Mouse (Mus musculus): ENCODE measurements around the gene Sipa1l2. TPM values are rescaled to one million over a fixed set of nuclear protein-coding genes. Genes with fewer than 3 reads are reported as not detected.
A peak's percentile ranks its signal among the peaks of the same experiment; 100 is the strongest.

The Sipa1l2 gene
- polyA plus RNA-seq (2014; fragmentation: Nextera tagmentation; extraction: Ambion mirVana): 6.6 and 7.0 TPM in 2 replicates

DNA sequence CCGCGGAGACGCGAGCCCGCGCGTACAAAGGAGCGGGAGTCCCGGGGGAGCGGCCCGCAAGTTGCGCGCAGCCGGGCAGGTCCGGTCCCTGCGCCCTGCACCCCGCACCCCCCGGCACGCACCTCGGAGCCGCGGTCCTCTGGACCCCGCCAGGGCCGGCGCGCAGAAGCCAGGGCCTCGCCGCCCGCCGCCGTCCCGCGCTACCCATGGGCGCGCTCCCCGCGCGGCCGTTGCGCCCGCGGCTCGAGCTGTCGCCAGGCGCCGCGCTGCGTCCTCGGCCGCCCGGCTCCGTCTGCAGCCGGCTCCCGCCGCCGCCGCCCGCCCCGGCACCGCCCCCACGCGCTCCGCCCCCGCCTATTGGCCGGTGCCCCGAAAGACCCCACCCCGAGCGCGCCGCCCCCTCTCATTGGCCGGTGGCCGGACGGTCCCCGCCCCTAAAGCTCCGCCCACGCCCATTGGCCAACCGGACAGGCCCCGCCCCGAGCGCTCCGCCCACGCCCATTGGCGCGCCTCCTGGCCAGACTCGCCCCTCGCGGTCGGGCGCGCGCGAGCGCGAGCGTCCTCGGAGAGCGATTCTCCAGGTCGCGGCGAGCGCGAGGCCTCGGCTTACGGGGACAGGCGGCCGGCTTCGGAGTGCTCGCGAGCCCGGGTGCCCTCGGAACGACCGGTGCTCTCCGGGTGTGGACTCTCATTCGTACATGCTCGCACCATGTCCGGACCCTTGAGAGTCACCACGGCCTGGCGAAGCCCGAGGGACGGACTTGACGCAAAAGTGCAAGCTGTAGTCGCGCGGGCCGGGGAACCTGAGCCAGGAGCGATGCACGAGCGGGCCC lies at the start of gene Sipa1l2:
TSS of gene Sipa1l2 (minus strand) at position 276 of the 833 bp plus-strand sequence.
- no peaks in the 10 kb centered on the region for H3K9me3 ChIP-seq (ENCODE audit: control insufficient read depth, low read depth, low read length)
- no peaks in the 10 kb centered on the region for H3K27me3 ChIP-seq (ENCODE audit: control insufficient read depth, insufficient read depth, low read length)
- H3K36me3 ChIP-seq (ENCODE audit: control insufficient read depth, insufficient read depth, low read length): no peaks in the 10 kb centered on the region
- H3K4me1 ChIP-seq (ENCODE audit: control insufficient read depth, insufficient read depth, low read length): peaks cover 14% of the 10 kb centered on the region
- H3K4me2 ChIP-seq (replicated peaks; ENCODE audit: low read depth, low read length): peak within 1 kb of the TSS; percentile 96
- peak; percentile 88 for ATAC-seq (ENCODE audit: insufficient number of reproducible peaks, insufficient read depth, low FRiP score, low read depth)
- peak within 1 kb of the TSS; percentile 78; the same call in 1 of the 2 replicates for H3K27ac ChIP-seq (ENCODE audit: low read length)
- peak within 1 kb of the TSS; percentile 72 for H3K4me3 ChIP-seq (ENCODE audit: low read depth, low read length)
- H3K9ac ChIP-seq (replicated peaks; ENCODE audit: low read depth, low read length): peak within 1 kb of the TSS; percentile 68
- WGBS: under 1% methylated on average over 103 of the region's 129 CpGs

DNA sequence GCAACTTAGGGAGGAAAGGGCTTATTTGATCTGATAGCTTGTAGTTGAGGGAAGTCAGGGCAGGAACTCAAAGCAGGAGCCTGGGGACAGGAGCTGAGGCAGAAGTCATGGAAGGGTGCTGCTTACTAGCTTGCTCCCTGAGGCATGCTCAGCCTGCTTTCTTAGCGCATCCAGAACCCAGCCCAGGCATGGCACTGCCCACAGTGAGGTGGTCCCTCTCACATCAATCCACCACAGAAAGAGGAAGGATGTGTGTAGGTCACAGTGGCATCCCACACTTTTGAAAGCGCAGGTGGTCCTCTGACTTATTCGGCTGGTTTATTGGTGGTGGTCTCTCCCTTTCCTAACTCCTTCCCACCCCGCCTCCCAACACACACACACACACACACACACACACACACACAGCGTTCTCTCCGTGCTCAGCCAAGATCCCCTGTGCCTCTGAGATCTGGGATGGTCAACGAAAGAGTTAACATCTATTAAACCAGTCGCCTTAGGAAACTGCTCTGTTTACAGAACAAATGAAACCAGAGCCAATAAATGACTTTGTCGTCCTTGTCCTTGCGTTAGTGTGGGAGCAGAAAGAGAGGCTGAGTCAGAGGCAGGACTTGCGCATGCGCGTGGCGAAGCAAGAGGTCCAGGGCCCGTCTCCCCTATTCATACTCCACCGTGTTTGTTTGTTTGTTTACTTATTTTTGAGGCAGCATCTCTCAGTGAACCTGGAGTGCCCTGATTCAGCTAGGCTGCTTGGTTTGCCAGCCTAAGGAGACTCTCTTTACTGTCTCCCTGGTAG lies 49.1 kb upstream of the Sipa1l2 start:
- Histone ChIP-seq H3K36me3 (ENCODE audit: control insufficient read depth, insufficient read depth, low read length) (no peaks in the 10 kb centered on the region), H3K27me3 (ENCODE audit: control insufficient read depth, insufficient read depth, low read length) (no peaks in the 10 kb centered on the region), H3K4me2 (replicated peaks; ENCODE audit: low read depth, low read length) (0 out of 2 replicates have a peak overlapping the region, but pooled peaks have one; percentile 3), H3K9me3 (ENCODE audit: control insufficient read depth, low read depth, low read length) (no peaks in the 10 kb centered on the region), H3K27ac (ENCODE audit: low read length) (no peak overlapping the region), H3K9ac (replicated peaks; ENCODE audit: low read depth, low read length) (no peak overlapping the region), H3K4me1 (ENCODE audit: control insufficient read depth, insufficient read depth, low read length) (peaks cover 15% of the 10 kb centered on the region), H3K4me3 (ENCODE audit: low read depth, low read length) (no peak overlapping the region)
- ATAC-seq (ENCODE audit: insufficient number of reproducible peaks, insufficient read depth, low FRiP score, low read depth): peak; percentile 43
- 48% methylated on average over 16 of the region's 16 CpGs for WGBS

DNA sequence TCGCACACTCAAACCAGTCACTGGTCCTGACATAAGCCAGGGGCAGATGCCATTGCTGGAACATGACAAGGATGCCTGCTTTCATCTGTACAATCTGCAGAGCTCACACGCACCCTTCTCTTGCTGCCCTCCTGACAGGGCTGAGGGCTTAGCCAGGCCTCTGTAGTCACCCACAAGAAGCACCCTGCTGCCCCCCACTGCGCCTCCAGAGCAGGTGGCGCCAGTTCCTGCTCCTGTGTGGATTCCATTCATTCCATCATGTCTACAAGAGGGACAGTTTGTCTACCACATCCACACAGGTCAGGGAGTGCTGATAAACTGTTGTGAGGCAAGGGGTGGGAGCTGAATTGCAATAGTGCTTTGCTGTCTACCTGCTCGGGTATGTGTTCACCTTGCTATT lies 47.3 kb upstream of the Sipa1l2 start:
- no peaks in the 10 kb centered on the region for H3K27me3 ChIP-seq (ENCODE audit: control insufficient read depth, insufficient read depth, low read length)
- H3K27ac ChIP-seq (ENCODE audit: low read length): no peak overlapping the region

DNA sequence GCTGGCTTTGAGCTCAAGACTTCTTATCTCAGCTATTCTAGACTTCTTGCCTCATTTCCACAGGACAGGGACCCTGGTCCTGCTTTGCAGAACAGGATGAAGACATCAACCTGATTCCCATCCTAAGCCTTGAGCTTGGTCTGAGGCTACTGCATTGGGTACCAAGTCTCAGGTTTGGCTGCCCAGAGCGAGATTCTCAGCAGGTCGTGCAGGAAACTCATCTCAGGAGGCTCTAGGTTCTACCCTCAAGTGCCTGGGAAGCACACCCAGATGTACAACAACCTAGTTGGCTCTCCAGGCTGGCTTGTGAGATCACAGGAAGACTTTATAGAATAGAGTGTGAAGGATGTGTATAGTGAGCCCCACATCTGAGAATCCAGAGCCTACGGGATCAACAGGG lies 46.4 kb upstream of the Sipa1l2 start:
- no peaks in the 10 kb centered on the region for H3K36me3 ChIP-seq (ENCODE audit: control insufficient read depth, insufficient read depth, low read length)
- H3K9ac ChIP-seq (replicated peaks; ENCODE audit: low read depth, low read length): no peak overlapping the region
- WGBS: 87% methylated on average over 3 of the region's 3 CpGs
- H3K4me2 ChIP-seq (replicated peaks; ENCODE audit: low read depth, low read length): no peak overlapping the region
- no peaks in the 10 kb centered on the region for H3K9me3 ChIP-seq (ENCODE audit: control insufficient read depth, low read depth, low read length)
- H3K27me3 ChIP-seq (ENCODE audit: control insufficient read depth, insufficient read depth, low read length): no peaks in the 10 kb centered on the region
- H3K4me1 ChIP-seq (ENCODE audit: control insufficient read depth, insufficient read depth, low read length): peaks cover 15% of the 10 kb centered on the region
- no peak for ATAC-seq (ENCODE audit: insufficient number of reproducible peaks, insufficient read depth, low FRiP score, low read depth)
- H3K27ac ChIP-seq (ENCODE audit: low read length): no peak overlapping the region
- no peak overlapping the region for H3K4me3 ChIP-seq (ENCODE audit: low read depth, low read length)

More for the DNA sequence above, 47.3 kb upstream of the Sipa1l2 start:
- no peaks in the 10 kb centered on the region for H3K9me3 ChIP-seq (ENCODE audit: control insufficient read depth, low read depth, low read length)
- no peak for ATAC-seq (ENCODE audit: insufficient number of reproducible peaks, insufficient read depth, low FRiP score, low read depth)
- no peak overlapping the region for H3K9ac ChIP-seq (replicated peaks; ENCODE audit: low read depth, low read length)
- WGBS: 64% methylated on average over 5 of the region's 5 CpGs
- H3K4me2 ChIP-seq (replicated peaks; ENCODE audit: low read depth, low read length): no peak overlapping the region
- H3K4me3 ChIP-seq (ENCODE audit: low read depth, low read length): no peak overlapping the region
- peaks cover 15% of the 10 kb centered on the region for H3K4me1 ChIP-seq (ENCODE audit: control insufficient read depth, insufficient read depth, low read length)
- H3K36me3 ChIP-seq (ENCODE audit: control insufficient read depth, insufficient read depth, low read length): no peaks in the 10 kb centered on the region

DNA sequence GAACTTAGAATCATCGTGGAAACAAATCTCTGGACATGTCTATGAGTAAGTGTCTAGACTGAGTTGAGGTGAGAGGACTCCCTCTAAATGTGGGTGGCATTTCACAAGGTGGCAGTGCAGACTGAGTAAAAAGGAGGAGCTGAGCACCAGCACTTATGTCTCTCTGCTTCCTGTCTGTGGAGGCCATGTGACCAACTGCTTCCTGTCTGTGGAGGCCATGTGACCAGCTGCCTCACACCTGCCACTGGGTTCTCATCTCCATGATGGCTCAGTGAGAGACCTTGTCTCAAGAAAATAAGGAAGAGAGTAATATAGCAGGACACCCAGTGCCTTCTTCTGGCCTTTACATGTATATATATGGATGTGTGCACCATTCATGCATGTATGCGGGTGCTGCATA lies 43.9 kb upstream of the Sipa1l2 start:
- no peak overlapping the region for H3K27ac ChIP-seq (ENCODE audit: low read length)
- H3K4me2 ChIP-seq (replicated peaks; ENCODE audit: low read depth, low read length): no peak overlapping the region
- no peaks in the 10 kb centered on the region for H3K36me3 ChIP-seq (ENCODE audit: control insufficient read depth, insufficient read depth, low read length)
- H3K9me3 ChIP-seq (ENCODE audit: control insufficient read depth, low read depth, low read length): no peaks in the 10 kb centered on the region
- no peak for ATAC-seq (ENCODE audit: insufficient number of reproducible peaks, insufficient read depth, low FRiP score, low read depth)
- WGBS: 93% methylated on average over 2 of the region's 2 CpGs
- H3K4me3 ChIP-seq (ENCODE audit: low read depth, low read length): no peak overlapping the region
- H3K4me1 ChIP-seq (ENCODE audit: control insufficient read depth, insufficient read depth, low read length): no peaks in the 10 kb centered on the region
- H3K27me3 ChIP-seq (ENCODE audit: control insufficient read depth, insufficient read depth, low read length): no peaks in the 10 kb centered on the region
- no peak overlapping the region for H3K9ac ChIP-seq (replicated peaks; ENCODE audit: low read depth, low read length)

DNA sequence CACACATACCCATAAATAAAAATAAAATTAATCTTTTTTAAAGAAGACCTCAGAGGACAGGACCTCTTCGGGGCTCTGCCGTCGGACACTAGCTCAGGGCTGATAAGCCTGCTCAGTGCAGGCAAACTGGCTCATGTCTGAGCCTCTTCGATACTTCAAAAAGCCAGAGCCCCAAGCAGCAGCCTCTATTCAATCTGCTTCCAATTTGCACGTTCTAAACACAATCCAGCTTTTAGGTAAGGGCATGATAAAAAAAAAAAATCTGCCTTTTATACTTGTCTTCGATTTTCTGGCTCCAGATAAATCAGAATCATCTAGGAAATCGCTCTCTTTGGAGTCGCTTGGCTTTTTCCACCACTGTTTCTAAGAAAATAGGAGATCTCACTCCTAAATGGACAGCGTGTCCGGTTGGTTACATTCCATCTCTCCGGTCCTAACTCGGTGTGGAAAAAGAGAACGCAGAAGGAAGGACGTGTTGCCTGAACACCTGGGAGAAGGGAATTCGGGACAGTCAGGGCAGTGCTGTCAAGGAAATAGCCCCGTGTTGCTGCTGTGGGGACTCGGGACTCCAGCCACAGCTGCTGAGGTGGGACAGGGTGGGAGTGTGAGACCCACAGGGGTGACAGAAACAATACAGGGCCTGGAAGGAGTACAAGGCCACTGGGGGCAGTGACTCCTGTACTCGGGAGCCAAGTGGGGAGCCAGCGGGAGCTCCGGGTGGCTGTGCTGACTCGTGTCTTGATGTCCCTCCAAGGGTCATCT lies 42.4 kb upstream of the Sipa1l2 start:
- Histone ChIP-seq H3K36me3 (ENCODE audit: control insufficient read depth, insufficient read depth, low read length) (no peaks in the 10 kb centered on the region), H3K4me2 (replicated peaks; ENCODE audit: low read depth, low read length) (no peak overlapping the region), H3K4me1 (ENCODE audit: control insufficient read depth, insufficient read depth, low read length) (no peaks in the 10 kb centered on the region), H3K27ac (ENCODE audit: low read length) (no peak overlapping the region), H3K4me3 (ENCODE audit: low read depth, low read length) (no peak overlapping the region), H3K9ac (replicated peaks; ENCODE audit: low read depth, low read length) (no peak overlapping the region), H3K9me3 (ENCODE audit: control insufficient read depth, low read depth, low read length) (no peaks in the 10 kb centered on the region), H3K27me3 (ENCODE audit: control insufficient read depth, insufficient read depth, low read length) (no peaks in the 10 kb centered on the region)
- ATAC-seq (ENCODE audit: insufficient number of reproducible peaks, insufficient read depth, low FRiP score, low read depth): no peak
- 77% methylated on average over 21 of the region's 21 CpGs for WGBS

DNA sequence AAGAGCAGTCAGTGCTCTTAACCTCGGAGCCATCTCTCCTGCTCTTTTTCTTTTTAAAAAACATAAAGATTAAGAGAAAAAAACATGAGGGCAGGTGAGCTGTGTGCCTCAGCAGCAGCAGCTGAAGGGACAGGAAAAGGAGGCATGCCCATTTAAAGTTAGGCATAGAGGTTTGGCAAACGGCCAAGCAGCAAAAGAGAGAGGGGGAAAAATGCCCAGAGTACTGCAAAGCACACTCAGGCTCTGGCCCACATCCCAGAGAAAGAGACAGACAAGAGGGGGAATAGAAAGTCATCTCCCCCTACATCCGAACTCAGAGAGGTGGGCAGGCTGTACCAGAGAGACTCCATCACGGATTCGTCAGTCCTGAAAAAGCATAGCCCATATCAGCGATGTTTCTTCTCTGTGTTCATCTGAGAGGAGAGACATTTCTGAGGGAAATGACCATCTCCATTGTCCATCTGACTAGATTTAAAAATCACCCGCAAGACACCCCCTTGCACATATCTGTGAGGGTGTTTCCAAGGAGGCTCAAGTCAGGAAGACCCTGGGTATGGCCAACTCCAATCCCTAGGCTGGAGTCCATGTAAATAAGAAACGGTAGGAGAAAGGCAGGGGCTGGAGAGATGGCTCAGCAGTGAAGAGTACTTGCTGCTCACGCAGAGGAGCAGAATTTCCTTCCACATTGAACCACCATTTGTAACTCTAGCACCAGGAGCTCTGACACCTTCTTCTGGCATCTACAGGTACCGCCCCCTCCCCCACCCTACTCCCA lies 41.6 kb upstream of the Sipa1l2 start:
- Histone ChIP-seq H3K4me3 (ENCODE audit: low read depth, low read length) (no peak overlapping the region), H3K4me2 (replicated peaks; ENCODE audit: low read depth, low read length) (no peak overlapping the region), H3K4me1 (ENCODE audit: control insufficient read depth, insufficient read depth, low read length) (no peaks in the 10 kb centered on the region), H3K36me3 (ENCODE audit: control insufficient read depth, insufficient read depth, low read length) (no peaks in the 10 kb centered on the region), H3K27me3 (ENCODE audit: control insufficient read depth, insufficient read depth, low read length) (no peaks in the 10 kb centered on the region), H3K9ac (replicated peaks; ENCODE audit: low read depth, low read length) (no peak overlapping the region), H3K9me3 (ENCODE audit: control insufficient read depth, low read depth, low read length) (no peaks in the 10 kb centered on the region), H3K27ac (ENCODE audit: low read length) (no peak overlapping the region)
- no peak for ATAC-seq (ENCODE audit: insufficient number of reproducible peaks, insufficient read depth, low FRiP score, low read depth)
- WGBS: 76% methylated on average over 10 of the region's 10 CpGs
